Mouse (Mus musculus) intestine, embryonic 14.5 days (tissue): ENCODE results near the gene Irak4. TPM values are rescaled to one million over a fixed set of nuclear protein-coding genes. Genes with fewer than 3 reads are reported as not detected.
A peak's percentile ranks its signal among the peaks of the same experiment; 100 is the strongest.

Experiments
- ATAC-seq: fragments of 200-750 bp; cut with Nextera tagmentation; replicated peaks from 2 replicates; pipeline ENCODE4 v1.8.0; 2017; ENCODE audit warnings: low read depth, moderate number of reproducible peaks, moderate TSS enrichment, moderate library complexity; ENCODE audit not compliant: low FRiP score, low TSS enrichment
- DNase-seq: peaks from one replicate; pipeline ENCODE4 v3.0.0-alpha.2; 2018; ENCODE audit warnings: low spot score
- H3K27ac ChIP-seq: fragments of 300-500 bp; sonication (generic); 2 replicates; pipeline ENCODE4 v1.5.1; 2014; ENCODE audit warnings: low read depth, mild to moderate bottlenecking, control low read depth
- H3K27me3 ChIP-seq: fragments of 300-500 bp; sonication (generic); replicated peaks from 2 replicates; pipeline ENCODE4 v1.6.1; 2014; ENCODE audit warnings: low read length, control low read depth; ENCODE audit not compliant: control insufficient read depth, insufficient read depth
- H3K36me3 ChIP-seq: fragments of 300-500 bp; sonication (generic); 2 replicates; pipeline ENCODE4 v1.6.1; 2014; ENCODE audit warnings: low read length, control low read depth; ENCODE audit not compliant: control insufficient read depth, insufficient read depth
- H3K4me1 ChIP-seq: fragments of 300-500 bp; sonication (generic); replicated peaks from 2 replicates; pipeline ENCODE4 v1.6.1; 2014; ENCODE audit warnings: low read length, control low read depth, mixed read lengths; ENCODE audit not compliant: control insufficient read depth, insufficient read depth
- H3K4me2 ChIP-seq: fragments of 300-500 bp; sonication (generic); 2 replicates; pipeline ENCODE4 v1.6.1; 2014; ENCODE audit warnings: low read length
- H3K4me3 ChIP-seq: fragments of 300-500 bp; sonication (generic); 2 replicates; pipeline ENCODE4 v1.5.1; 2014; ENCODE audit warnings: low read depth, low read length, control low read depth, mixed read lengths
- H3K9ac ChIP-seq: fragments of 300-500 bp; sonication (generic); 2 replicates; pipeline ENCODE4 v1.6.1; 2014; ENCODE audit warnings: mild to moderate bottlenecking, low read length
- H3K9me3 ChIP-seq: fragments of 300-500 bp; sonication (generic); 2 replicates; pipeline ENCODE4 v1.6.1; 2016; ENCODE audit warnings: low read length, control low read depth; ENCODE audit not compliant: control insufficient read depth
- WGBS: fragments of 180-500 bp; shearing (Covaris S2); extraction: QIAGEN DNeasy Blood & Tissue Kit; methylation state at CpG from one replicate; pipeline ENCODE4 v1.1.7; 2014; 5-methylcytosine and 5-hydroxymethylcytosine counted together
- polyA plus RNA-seq: library from polyadenylated mRNA; unstranded; fragments of >200 nt; fragmentation: Nextera tagmentation; extraction: Ambion mirVana; gene quantifications from 2 replicates; pipeline ENCODE4 v1.2.1, GENCODE M21; 2014

The Irak4 gene
- polyA plus RNA-seq, 1 experiment from 2014 or later = 8.9 TPM

DNA sequence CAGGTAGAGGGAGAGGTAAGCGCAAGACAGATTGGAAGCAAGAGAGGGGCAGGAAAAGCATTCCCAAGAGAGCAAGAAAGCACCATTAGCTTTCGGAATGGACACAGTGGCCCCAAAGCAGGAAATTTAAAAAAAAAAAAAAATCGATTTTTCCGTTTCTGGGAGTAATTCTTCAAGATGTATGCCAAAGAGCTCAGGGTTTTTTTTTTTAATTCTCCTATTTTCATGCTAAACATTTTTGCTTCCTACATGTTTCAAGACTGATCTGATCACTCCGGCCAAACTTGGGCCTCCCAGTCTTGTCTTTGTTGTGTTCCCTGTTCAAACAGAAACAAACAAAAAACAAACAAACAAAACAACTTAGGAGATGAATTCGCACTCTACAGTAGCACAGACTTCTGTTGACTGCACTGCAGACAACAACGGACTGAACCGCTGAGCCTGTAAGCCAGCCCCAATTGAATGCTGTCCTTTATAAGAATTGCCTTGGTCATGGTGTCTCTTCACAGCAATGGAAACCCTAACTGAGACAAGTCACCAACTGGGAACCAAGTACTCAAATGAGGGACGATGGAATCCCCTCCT lies 701 bp downstream of the Irak4 start:
- H3K4me1 ChIP-seq = peaks cover 3% of the 10 kb centered on the region; the same call in 1 of the 2 replicates
- peak overlapping the region; percentile 63 for H3K4me3 ChIP-seq
- H3K9me3 ChIP-seq = no peaks in the 10 kb centered on the region
- H3K36me3 ChIP-seq = peaks cover under 1% of the 10 kb centered on the region; the same call in 1 of the 2 replicates
- no peaks in the 10 kb centered on the region for H3K27me3 ChIP-seq
- no peak for DNase-seq
- H3K27ac ChIP-seq = peak overlapping the region; percentile 77
- ATAC-seq = no peak
- 44% methylated on average over 9 of the region's 9 CpGs for WGBS
- H3K4me2 ChIP-seq = peak overlapping the region; percentile 85
- H3K9ac ChIP-seq = peak overlapping the region; percentile 63

- H3K9ac ChIP-seq = no peak overlapping the region
- no peaks in the 10 kb centered on the region for H3K27me3 ChIP-seq
- DNase-seq = no peak
- H3K4me1 ChIP-seq = peaks cover 3% of the 10 kb centered on the region; the same call in 1 of the 2 replicates
- H3K36me3 ChIP-seq = peaks cover 5% of the 10 kb centered on the region; the same call in 1 of the 2 replicates
- no peaks in the 10 kb centered on the region for H3K9me3 ChIP-seq
- no peak overlapping the region for H3K4me2 ChIP-seq
- H3K27ac ChIP-seq = no peak overlapping the region
- 82% methylated on average over 4 of the region's 4 CpGs for WGBS
- no peak overlapping the region for H3K4me3 ChIP-seq
- no peak for ATAC-seq
Measured at GRCm38 (mm10) chr15:94544844-94545243, 1.4 kb downstream of the Irak4 start.

GRCm38 (mm10) chr15:94553536-94553935 lies 10.1 kb downstream of the Irak4 start:
- 92% methylated on average over 9 of the region's 9 CpGs for WGBS
- H3K36me3 ChIP-seq = peaks cover 17% of the 10 kb centered on the region; the same call in 1 of the 2 replicates
- no peak overlapping the region for H3K4me2 ChIP-seq
- DNase-seq (no peak), ATAC-seq (no peak)
- no peaks in the 10 kb centered on the region for H3K9me3 ChIP-seq
- no peak overlapping the region for H3K4me3 ChIP-seq
- H3K27ac ChIP-seq = no peak overlapping the region
- no peaks in the 10 kb centered on the region for H3K27me3 ChIP-seq
- no peaks in the 10 kb centered on the region for H3K4me1 ChIP-seq
- no peak overlapping the region for H3K9ac ChIP-seq

- 17% methylated on average over 7 of the region's 7 CpGs for WGBS
- Histone ChIP-seq H3K9ac (no peak overlapping the region), H3K27ac (no peak overlapping the region), H3K4me1 (no peaks in the 10 kb centered on the region), H3K27me3 (no peaks in the 10 kb centered on the region), H3K4me3 (no peak overlapping the region), H3K36me3 (0 out of 2 replicates have a peak, but pooled peaks cover 11% of the 10 kb centered on the region), H3K9me3 (no peaks in the 10 kb centered on the region), H3K4me2 (no peak overlapping the region)
- ATAC-seq (peak; percentile 66; the same call in 1 of the 2 replicates), DNase-seq (peak; percentile 94)
Measured at GRCm38 (mm10) chr15:94557442-94557841, 14.0 kb downstream of the Irak4 start.

DNA sequence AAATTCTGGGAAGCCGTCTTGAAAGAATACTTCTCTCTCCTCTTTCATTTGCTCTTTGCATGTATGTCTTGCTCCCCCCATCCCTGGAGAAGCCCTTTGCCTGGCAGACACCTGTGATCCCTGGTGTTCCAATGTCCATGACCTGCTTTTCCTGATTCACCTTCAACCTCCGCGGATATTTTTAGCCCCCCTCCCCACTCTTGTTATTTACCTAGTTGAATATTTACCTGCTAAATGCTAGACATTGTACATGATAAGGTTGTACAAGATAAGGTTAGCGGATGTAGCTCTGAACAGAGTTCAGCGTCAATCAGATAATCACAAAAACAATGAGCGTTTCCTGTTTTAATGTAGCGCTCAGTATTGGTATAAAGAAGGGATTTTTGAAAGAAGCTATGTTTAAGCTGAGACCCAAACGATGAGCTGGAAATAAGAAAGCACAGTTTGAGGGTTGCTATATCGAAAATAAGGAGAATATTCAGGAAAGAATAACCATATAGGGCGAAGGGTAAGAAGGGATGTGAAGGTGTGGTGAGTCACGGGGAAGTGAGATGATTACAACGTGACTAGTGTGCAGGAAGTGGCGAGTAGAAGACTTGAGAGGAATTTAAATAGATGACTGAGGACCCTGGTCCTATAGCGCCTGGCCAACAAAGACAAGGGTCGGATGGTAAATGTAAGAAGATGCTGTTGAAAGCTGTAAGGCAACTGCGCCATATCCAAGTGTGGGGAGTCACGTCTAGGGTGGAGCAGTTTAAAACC lies 15.6 kb downstream of the Irak4 start:
- no peaks in the 10 kb centered on the region for H3K4me1 ChIP-seq
- no peak overlapping the region for H3K27ac ChIP-seq
- no peak for DNase-seq
- ATAC-seq = peak; percentile 61; the same call in 1 of the 2 replicates
- H3K4me3 ChIP-seq = no peak overlapping the region
- 72% methylated on average over 17 of the region's 17 CpGs for WGBS
- no peak overlapping the region for H3K9ac ChIP-seq
- no peaks in the 10 kb centered on the region for H3K9me3 ChIP-seq
- no peak overlapping the region for H3K4me2 ChIP-seq
- H3K36me3 ChIP-seq = 0 out of 2 replicates have a peak, but pooled peaks cover 11% of the 10 kb centered on the region
- H3K27me3 ChIP-seq = no peaks in the 10 kb centered on the region

DNA sequence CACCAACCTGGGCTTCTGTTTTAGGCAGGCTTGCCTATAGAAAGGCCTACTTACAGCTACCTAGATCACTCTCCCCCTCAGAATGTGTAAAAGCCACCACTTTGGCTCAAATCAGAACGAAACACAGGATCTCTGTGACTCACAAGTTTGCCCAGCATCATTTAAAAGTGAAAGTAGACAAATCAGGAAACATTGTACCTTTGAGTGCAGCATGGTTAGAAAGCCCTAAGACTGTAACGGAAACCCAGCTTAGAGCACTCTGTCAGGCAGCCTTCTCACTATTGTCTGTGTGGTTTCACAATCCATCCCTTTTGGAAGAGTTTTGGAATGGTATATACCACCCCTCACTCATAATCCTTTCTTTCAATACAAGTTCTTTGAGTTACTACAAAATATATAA lies 21.5 kb downstream of the Irak4 start:
- WGBS = 83% methylated on average over 2 of the region's 2 CpGs
- no peak for DNase-seq
- no peak overlapping the region for H3K4me2 ChIP-seq
- H3K4me3 ChIP-seq = no peak overlapping the region
- no peak overlapping the region for H3K27ac ChIP-seq
- H3K9me3 ChIP-seq = no peaks in the 10 kb centered on the region
- no peak for ATAC-seq
- H3K4me1 ChIP-seq = no peaks in the 10 kb centered on the region
- H3K27me3 ChIP-seq = no peaks in the 10 kb centered on the region
- no peak overlapping the region for H3K9ac ChIP-seq
- H3K36me3 ChIP-seq = 0 out of 2 replicates have a peak, but pooled peaks cover 4% of the 10 kb centered on the region

DNA sequence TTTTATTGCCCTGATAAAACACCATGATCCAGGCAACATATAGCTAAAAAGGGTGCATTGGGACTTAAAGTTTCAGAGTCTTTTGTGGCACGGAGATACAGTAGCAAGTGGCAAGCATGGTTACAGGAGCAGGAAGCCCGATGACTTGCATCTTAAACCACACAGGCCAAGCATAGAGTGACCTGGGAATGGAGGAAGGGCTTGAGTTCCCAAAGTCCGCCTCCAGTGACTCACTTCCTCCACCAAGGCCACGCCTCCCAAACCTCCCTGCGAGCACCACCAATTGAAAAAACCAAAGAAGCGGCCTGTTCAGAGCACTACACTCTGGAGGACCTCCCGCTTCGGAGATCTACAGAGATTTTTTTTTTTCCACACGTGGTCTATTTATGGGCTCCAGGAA lies 22.4 kb downstream of the Irak4 start:
- Histone ChIP-seq H3K9me3 (no peaks in the 10 kb centered on the region), H3K4me3 (no peak overlapping the region), H3K27me3 (no peaks in the 10 kb centered on the region), H3K36me3 (no peaks in the 10 kb centered on the region), H3K4me2 (no peak overlapping the region), H3K4me1 (peaks cover 7% of the 10 kb centered on the region; the same call in 1 of the 2 replicates), H3K9ac (no peak overlapping the region), H3K27ac (no peak overlapping the region)
- WGBS = 89% methylated on average over 9 of the region's 9 CpGs
- ATAC-seq (no peak), DNase-seq (no peak)

- Histone ChIP-seq H3K4me1 (peaks cover 16% of the 10 kb centered on the region; the same call in 1 of the 2 replicates), H3K36me3 (no peaks in the 10 kb centered on the region), H3K4me2 (no peak overlapping the region), H3K27me3 (no peaks in the 10 kb centered on the region), H3K9me3 (no peaks in the 10 kb centered on the region), H3K27ac (no peak overlapping the region), H3K9ac (no peak overlapping the region), H3K4me3 (no peak overlapping the region)
- peak; percentile 68 for ATAC-seq
- no peak for DNase-seq
- WGBS = 73% methylated on average over 10 of the region's 10 CpGs
Measured at GRCm38 (mm10) chr15:94568496-94569182, 25.2 kb downstream of the Irak4 start.
